Mouse (Mus musculus): ENCODE data around the gene Gm10401. TPM values are rescaled to one million over a fixed set of nuclear protein-coding genes. Genes with fewer than 3 reads are reported as not detected.
"Not testable (repeated sequence)": the region's sequence is repeated elsewhere in the genome, so short reads cannot be mapped to it uniquely, and the experiment has no call there.

Gene Gm10401
- total RNA-seq, 2 experiments from 2014 or later: not detected

DNA sequence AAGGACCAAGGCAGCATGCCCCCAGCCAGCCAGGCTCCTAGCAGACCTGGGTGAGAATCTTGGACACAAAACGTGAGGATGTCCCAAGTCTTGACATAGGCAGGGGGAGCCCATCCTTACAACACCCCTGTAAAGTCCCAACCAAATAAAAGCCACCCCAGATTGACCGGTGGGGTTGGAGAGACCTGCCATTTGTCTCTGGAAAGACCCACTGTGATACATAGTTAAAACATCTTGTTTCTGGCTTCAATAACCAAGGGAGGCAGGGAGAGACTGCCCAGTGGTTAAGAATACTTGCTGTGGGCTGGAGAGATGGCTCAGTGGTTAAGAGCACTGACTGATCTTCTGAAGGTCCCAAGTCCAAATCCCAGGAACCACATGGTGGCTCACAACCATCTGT is 4.1 kb upstream of the Gm10401 start:
- H3K4me3 ChIP-seq: no peak overlapping the region
- DNase-seq (ENCODE audit: low spot score in 2 of 2): no peak
- TF ChIP-seq CTCF (conservative IDR thresholded peaks at IDR 0.05): no peak
- no peak overlapping the region for H3K27ac ChIP-seq

- peak overlapping the region; percentile 57; the same call in 1 of the 2 replicates for H3K27ac ChIP-seq
- no peak for DNase-seq (ENCODE audit: low spot score in 2 of 2)
- TF ChIP-seq CTCF (conservative IDR thresholded peaks at IDR 0.05): no peak
- no peak overlapping the region for H3K4me3 ChIP-seq
Observed at GRCm38 (mm10) chr5:115100473-115100872, 2.4 kb upstream of the Gm10401 start.

GRCm38 (mm10) chr5:115099991-115100390 is 1.9 kb upstream of the Gm10401 start:
- Histone ChIP-seq H3K4me3 (no peak overlapping the region), H3K27ac (peak overlapping the region; percentile 57; the same call in 1 of the 2 replicates)
- DNase-seq (ENCODE audit: low spot score in 2 of 2): no peak
- TF ChIP-seq CTCF (conservative IDR thresholded peaks at IDR 0.05): no peak

GRCm38 (mm10) chr5:115099530-115099929 is 1.4 kb upstream of the Gm10401 start:
- TF ChIP-seq CTCF (conservative IDR thresholded peaks at IDR 0.05): no peak
- no peak for DNase-seq (ENCODE audit: low spot score in 2 of 2)
- H3K4me3 ChIP-seq: no peak overlapping the region
- peak overlapping the region; percentile 57; the same call in 1 of the 2 replicates for H3K27ac ChIP-seq

- no peak for DNase-seq (ENCODE audit: low spot score in 2 of 2)
- TF ChIP-seq CTCF (conservative IDR thresholded peaks at IDR 0.05): no peak
- no peak overlapping the region for H3K27ac ChIP-seq
- no peak overlapping the region for H3K4me3 ChIP-seq
Observed at GRCm38 (mm10) chr5:115091776-115092175, 6.3 kb downstream of the Gm10401 start.

DNA sequence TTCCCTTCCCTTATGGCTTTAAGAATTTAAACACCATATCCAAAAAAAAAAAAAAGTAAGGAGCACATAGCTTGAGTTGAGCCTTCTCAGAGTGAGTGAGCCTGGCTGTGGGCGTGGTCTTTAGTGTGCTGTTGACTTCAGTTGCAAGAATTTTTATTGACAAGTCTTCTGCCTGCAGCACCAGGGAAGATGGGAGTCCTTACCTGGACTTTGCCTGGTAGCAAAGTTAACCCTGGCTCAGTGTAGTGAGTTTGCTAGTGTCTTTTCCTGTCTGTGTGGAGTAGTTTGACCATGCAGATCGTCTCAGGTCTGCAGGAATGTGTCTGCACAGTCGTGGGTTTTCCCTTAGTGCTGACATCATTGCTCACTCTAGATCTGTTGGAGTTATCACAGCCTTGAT is 7.1 kb downstream of the Gm10401 start:
- Histone ChIP-seq H3K27ac (no peak overlapping the region), H3K4me3 (no peak overlapping the region)
- DNase-seq (ENCODE audit: low spot score in 2 of 2): no peak
- no peak for TF ChIP-seq CTCF (conservative IDR thresholded peaks at IDR 0.05)

- DNase-seq (ENCODE audit: low spot score in 2 of 2): no peak
- Histone ChIP-seq H3K27ac (no peak overlapping the region), H3K4me3 (no peak overlapping the region)
- TF ChIP-seq CTCF (conservative IDR thresholded peaks at IDR 0.05): peak; percentile 52
Observed at GRCm38 (mm10) chr5:115089592-115090268, 8.4 kb downstream of the Gm10401 start.

GRCm38 (mm10) chr5:115085675-115086074 is 12.4 kb downstream of the Gm10401 start:
- TF ChIP-seq CTCF (conservative IDR thresholded peaks at IDR 0.05): no peak
- no peak for DNase-seq (ENCODE audit: low spot score in 2 of 2)
- H3K27ac ChIP-seq: no peak overlapping the region
- no peak overlapping the region for H3K4me3 ChIP-seq

DNA sequence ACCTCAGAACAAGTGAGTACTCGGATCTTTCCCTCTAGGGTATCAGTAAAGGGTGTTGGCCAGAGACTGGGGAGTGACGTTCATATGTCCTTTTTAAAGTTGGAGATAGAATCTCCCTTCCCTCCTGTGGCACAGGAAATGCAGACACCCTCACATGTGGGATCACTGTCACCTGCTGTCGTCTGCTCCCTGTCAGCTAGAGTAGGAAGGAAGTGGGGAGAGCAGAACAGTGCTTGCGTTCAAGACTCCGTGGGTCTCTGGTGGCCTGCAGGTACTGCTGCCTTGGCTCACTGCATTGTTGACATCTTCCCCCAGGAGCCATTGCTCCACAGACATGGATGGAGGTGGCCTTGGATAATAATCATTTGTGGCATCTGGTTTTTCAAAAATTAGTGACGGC is 14.6 kb downstream of the Gm10401 start:
- no peak for DNase-seq (ENCODE audit: low spot score in 2 of 2)
- H3K27ac ChIP-seq: no peak overlapping the region
- no peak overlapping the region for H3K4me3 ChIP-seq
- TF ChIP-seq CTCF (conservative IDR thresholded peaks at IDR 0.05): no peak

GRCm38 (mm10) chr5:115081636-115082035 is 16.5 kb downstream of the Gm10401 start:
- TF ChIP-seq CTCF (conservative IDR thresholded peaks at IDR 0.05): no peak
- Histone ChIP-seq H3K27ac (no peak overlapping the region), H3K4me3 (no peak overlapping the region)
- DNase-seq (ENCODE audit: low spot score in 2 of 2): no peak

- TF ChIP-seq CTCF (conservative IDR thresholded peaks at IDR 0.05): peak; percentile 90
- Histone ChIP-seq H3K4me3 (no peak overlapping the region), H3K27ac (no peak overlapping the region)
- peak; percentile 36 to 37 for DNase-seq (ENCODE audit: low spot score in 2 of 2)
Observed at GRCm38 (mm10) chr5:115076144-115076901, 21.8 kb downstream of the Gm10401 start.

DNA sequence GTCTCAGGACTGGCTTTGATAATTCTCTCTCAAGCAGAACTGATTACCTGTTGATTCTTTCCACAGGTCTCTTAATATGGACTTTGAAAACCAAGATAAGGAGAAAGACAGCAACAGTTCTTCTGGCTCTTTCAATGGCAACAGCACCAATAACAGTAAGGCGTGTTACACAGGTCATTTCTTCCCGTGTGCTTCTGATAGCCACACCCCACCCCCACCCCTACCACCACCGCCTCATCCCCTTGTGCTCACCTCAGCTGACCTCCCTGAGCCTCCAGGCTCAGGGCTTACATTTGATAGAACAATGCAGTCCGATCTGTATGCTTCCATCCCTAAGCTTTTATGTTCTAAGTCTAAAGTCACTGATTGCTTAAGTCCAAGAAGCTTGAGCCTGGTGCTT is 23.3 kb downstream of the Gm10401 start:
- DNase-seq (ENCODE audit: low spot score in 2 of 2): no peak
- H3K27ac ChIP-seq: no peak overlapping the region
- no peak overlapping the region for H3K4me3 ChIP-seq
- TF ChIP-seq CTCF (conservative IDR thresholded peaks at IDR 0.05): no peak

GRCm38 (mm10) chr5:115073306-115073705 is 24.8 kb downstream of the Gm10401 start:
- DNase-seq (ENCODE audit: low spot score in 2 of 2); H3K27ac ChIP-seq; H3K4me3 ChIP-seq: not testable (repeated sequence)

DNA sequence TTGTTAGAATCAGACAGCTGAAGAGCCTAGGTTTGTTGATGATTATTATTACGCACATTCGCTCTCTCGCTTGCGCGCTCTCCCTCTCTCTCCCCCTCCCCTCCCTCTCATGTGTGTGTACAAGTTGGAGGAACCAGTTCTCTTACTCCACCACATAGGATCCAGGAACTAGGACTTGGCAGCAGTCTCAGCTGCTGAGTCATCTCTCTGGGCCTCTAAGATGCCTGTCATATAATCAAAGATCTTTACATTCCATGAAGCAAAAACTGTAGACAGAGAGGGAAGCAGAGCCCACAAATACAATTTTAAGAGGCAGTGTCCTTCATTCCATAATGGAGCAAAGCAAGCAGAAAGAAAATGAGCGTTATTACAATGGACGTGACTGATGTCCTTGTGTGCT is 26.0 kb downstream of the Gm10401 start:
- no peak for TF ChIP-seq CTCF (conservative IDR thresholded peaks at IDR 0.05)
- DNase-seq (ENCODE audit: low spot score in 2 of 2): peak; percentile 22 to 44
- no peak overlapping the region for H3K4me3 ChIP-seq
- H3K27ac ChIP-seq: peak overlapping the region; percentile 8; the same call in 1 of the 2 replicates

Measured in layer of hippocampus, adult 2 months (tissue).